Mouse (Mus musculus) brain, adult 10 weeks (tissue): ENCODE data around the gene Zfp146. TPM values are rescaled to one million over a fixed set of nuclear protein-coding genes. Genes with fewer than 3 reads are reported as not detected.

Experiments
- polyA plus RNA-seq: library from polyadenylated mRNA; stranded (reverse); fragments of 350-450 nt; fragmentation: Illumina TruSeq; extraction: RNeasy Lipid Tissue Mini Kit (QIAGEN cat#74804); gene quantifications from one replicate; pipeline ENCODE4 v1.2.3, GENCODE M21; 2015; ENCODE audit warnings: low read depth, low replicate concordance

The Zfp146 gene
- 38.1 TPM for polyA plus RNA-seq

GRCm38 (mm10) chr7:30169583-30170282 lies at the start of gene Zfp146:
TSS of gene Zfp146 (minus strand) at chr7:30169750.

GRCm38 (mm10) chr7:30198481-30198971 lies 29.0 kb upstream of the Zfp146 start, which contains the start of gene Capns1:
TSS of gene Capns1 (minus strand) at chr7:30198811.

GRCm38 (mm10) chr7:30183879-30184289 lies 14.3 kb upstream of the Zfp146 start, which contains the start of gene Cox7a1:
TSS of gene Cox7a1 (plus strand) at chr7:30184144.

GRCm38 (mm10) chr7:30121308-30122187 lies 48.0 kb downstream of the Zfp146 start, which contains the start of gene Zfp382:
TSS of gene Zfp382 (plus strand) at chr7:30121942.

Other genes starting within 250 kb of the Zfp146 start
- gene Zfp74, start 215.7 kb downstream of the Zfp146 start, polyA plus RNA-seq, result 11.1 TPM
- gene Zfp568, start 185.8 kb downstream of the Zfp146 start, polyA plus RNA-seq, result 1.8 TPM
- 16.0 TPM for gene Zfp14, start 118.4 kb downstream of the Zfp146 start, polyA plus RNA-seq
- 5.0 TPM for gene Zfp82, start 96.8 kb downstream of the Zfp146 start, polyA plus RNA-seq
- gene Gm26920, start 79.3 kb downstream of the Zfp146 start, polyA plus RNA-seq, result 0.83 TPM
- 7.6 TPM for gene Zfp566, start 79.2 kb downstream of the Zfp146 start, polyA plus RNA-seq
- 67.4 TPM for gene Zfp260, start 75.0 kb downstream of the Zfp146 start, polyA plus RNA-seq
- 13.2 TPM for gene Zfp382, start 47.8 kb downstream of the Zfp146 start, polyA plus RNA-seq
- 10.0 TPM for gene Cox7a1, start 14.4 kb upstream of the Zfp146 start, polyA plus RNA-seq
- gene Capns1, start 29.1 kb upstream of the Zfp146 start, polyA plus RNA-seq, result 226 TPM
- 79.0 TPM for gene Polr2i, start 62.2 kb upstream of the Zfp146 start, polyA plus RNA-seq
- 168 TPM for gene Tbcb, start 62.5 kb upstream of the Zfp146 start, polyA plus RNA-seq
- gene Ovol3, start 66.0 kb upstream of the Zfp146 start, polyA plus RNA-seq, result not detected
- gene Thap8, start 110.3 kb upstream of the Zfp146 start, polyA plus RNA-seq, result not detected
- gene Wdr62, start 110.7 kb upstream of the Zfp146 start, polyA plus RNA-seq, result 1.8 TPM
- 504 TPM for gene Clip3, start 122.0 kb upstream of the Zfp146 start, polyA plus RNA-seq
- gene Alkbh6, start 139.0 kb upstream of the Zfp146 start, polyA plus RNA-seq, result 87.8 TPM
- gene Syne4, start 145.1 kb upstream of the Zfp146 start, polyA plus RNA-seq, result 9.7 TPM
- 0.43 TPM for gene E130208F15Rik, start 152.0 kb upstream of the Zfp146 start, polyA plus RNA-seq
- gene Sdhaf1, start 154.1 kb upstream of the Zfp146 start, polyA plus RNA-seq, result 11.2 TPM
- gene Lrfn3, start 193.0 kb upstream of the Zfp146 start, polyA plus RNA-seq, result 13.9 TPM
- 90.8 TPM for gene Tyrobp, start 244.0 kb upstream of the Zfp146 start, polyA plus RNA-seq